Mouse (Mus musculus) spleen, adult 2 months (tissue): ENCODE measurements around the gene Dpp7. TPM values are rescaled to one million over a fixed set of nuclear protein-coding genes. Genes with fewer than 3 reads are reported as not detected.
A peak's percentile ranks its signal among the peaks of the same experiment; 100 is the strongest.

Experiments
- DNase-seq, 2 experiments: peaks; one replicate each; pipeline versions ENCODE4 v3.0.0 to v3.0.0-alpha.2; 2012 to 2021; ENCODE audit warnings: low spot score in 2 of 2, low read depth in 1 of 2
- H3K27ac ChIP-seq: fragments of 200-500 bp; 2 replicates; pipeline ENCODE4 v1.5.1; 2012; ENCODE audit warnings: low read length, inconsistent platforms; ENCODE audit not compliant: insufficient read depth
- H3K27me3 ChIP-seq: fragments of 200-500 bp; 2 replicates; pipeline ENCODE4 v1.6.1; 2012; ENCODE audit warnings: mild to moderate bottlenecking, moderate library complexity, low read length, inconsistent platforms; ENCODE audit not compliant: control insufficient read depth, insufficient read depth
- H3K36me3 ChIP-seq: fragments of 200-500 bp; 2 replicates; pipeline ENCODE4 v1.6.1; 2012; ENCODE audit warnings: mild to moderate bottlenecking, low read length, inconsistent platforms; ENCODE audit not compliant: control insufficient read depth, insufficient read depth
- H3K4me1 ChIP-seq: fragments of 200-500 bp; 2 replicates; pipeline ENCODE4 v1.6.1; 2011; ENCODE audit warnings: inconsistent platforms; ENCODE audit not compliant: control insufficient read depth, insufficient read depth, insufficient read length
- H3K4me3 ChIP-seq: fragments of 200-500 bp; 2 replicates; pipeline ENCODE4 v1.5.1; 2011; ENCODE audit warnings: mild to moderate bottlenecking, inconsistent platforms; ENCODE audit not compliant: insufficient read depth, insufficient read length; ENCODE audit errors: extremely low read depth
- CTCF ChIP-seq: fragments of 200-500 bp; IDR thresholded peaks from 2 replicates; pipeline ENCODE4 v1.5.1; 2011; ENCODE audit warnings: mild to moderate bottlenecking, inconsistent platforms; ENCODE audit not compliant: insufficient read depth, insufficient read length, insufficient replicate concordance; ENCODE audit errors: extremely low read depth
- POLR2A ChIP-seq: fragments of 200-500 bp; IDR thresholded peaks from 2 replicates; pipeline ENCODE4 v1.6.1; 2011; ENCODE audit warnings: low read depth, low read length, inconsistent platforms
- WGBS: fragments of 180-500 bp; shearing (Covaris S2); methylation state at CpG from one replicate; pipeline ENCODE4 v1.1.7; 2018; 5-methylcytosine and 5-hydroxymethylcytosine counted together
- polyA plus RNA-seq: library from polyadenylated mRNA; depleted of rRNA; stranded (reverse); fragments of >200 nt; gene quantifications from 2 replicates; pipeline ENCODE4 v1.2.3, GENCODE M21; 2012

The Dpp7 gene
- polyA plus RNA-seq, 1 experiment: 41.8 TPM

DNA sequence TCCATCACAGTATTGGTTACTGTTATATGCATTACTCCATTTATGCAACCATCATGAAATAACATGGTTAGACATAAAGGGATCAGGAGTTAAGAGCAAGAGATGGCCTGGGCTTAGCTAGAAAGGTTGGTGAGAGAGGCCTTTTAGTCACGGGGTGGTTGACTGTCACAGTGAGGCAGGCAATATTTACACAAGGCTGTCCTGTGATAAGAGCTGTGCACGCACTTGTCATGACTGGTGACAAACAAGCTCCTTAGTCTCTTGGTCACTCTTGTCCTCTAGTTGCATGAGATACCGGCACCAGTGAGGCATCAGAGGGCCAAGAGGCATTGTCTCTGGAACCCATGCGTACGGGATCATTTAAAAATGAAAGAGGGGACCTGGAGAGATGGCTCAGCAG lies 28.3 kb upstream of the Dpp7 start:
- Histone ChIP-seq H3K4me3 (no peak overlapping the region), H3K27me3 (no peaks in the 10 kb centered on the region), H3K36me3 (no peaks in the 10 kb centered on the region), H3K27ac (no peak overlapping the region), H3K4me1 (no peaks in the 10 kb centered on the region)
- WGBS: 78% methylated on average over 5 of the region's 5 CpGs
- TF ChIP-seq CTCF (no peak), POLR2A (no peak)
- DNase-seq: no peak

DNA sequence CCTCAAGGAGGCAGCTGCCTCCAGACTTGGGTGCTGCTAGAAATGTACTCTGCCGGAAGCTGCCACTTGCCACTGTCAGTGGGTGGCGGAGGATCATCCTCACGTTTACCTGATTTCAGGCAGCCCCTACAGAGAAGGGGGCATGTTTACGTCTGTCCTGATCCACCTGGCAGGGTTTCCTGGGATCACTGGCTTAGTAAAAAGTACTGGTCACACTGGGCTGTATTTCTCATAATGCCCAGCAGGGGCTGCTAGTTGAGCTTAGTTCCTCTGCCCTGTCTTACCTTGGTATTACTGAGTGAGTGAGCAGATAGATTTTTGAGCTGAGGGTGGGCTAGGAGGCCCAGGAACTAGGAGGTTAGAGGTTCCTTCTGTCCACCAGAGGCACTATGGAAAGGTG lies 20.4 kb upstream of the Dpp7 start:
- Histone ChIP-seq H3K4me3 (no peak overlapping the region), H3K4me1 (peaks cover 7% of the 10 kb centered on the region), H3K27me3 (no peaks in the 10 kb centered on the region), H3K36me3 (no peaks in the 10 kb centered on the region), H3K27ac (no peak overlapping the region)
- TF ChIP-seq POLR2A: no peak
- peak; percentile 44; the same call in 1 of the 2 replicates for TF ChIP-seq CTCF
- peak; percentile 19 to 33 for DNase-seq
- WGBS: 75% methylated on average over 4 of the region's 4 CpGs

DNA sequence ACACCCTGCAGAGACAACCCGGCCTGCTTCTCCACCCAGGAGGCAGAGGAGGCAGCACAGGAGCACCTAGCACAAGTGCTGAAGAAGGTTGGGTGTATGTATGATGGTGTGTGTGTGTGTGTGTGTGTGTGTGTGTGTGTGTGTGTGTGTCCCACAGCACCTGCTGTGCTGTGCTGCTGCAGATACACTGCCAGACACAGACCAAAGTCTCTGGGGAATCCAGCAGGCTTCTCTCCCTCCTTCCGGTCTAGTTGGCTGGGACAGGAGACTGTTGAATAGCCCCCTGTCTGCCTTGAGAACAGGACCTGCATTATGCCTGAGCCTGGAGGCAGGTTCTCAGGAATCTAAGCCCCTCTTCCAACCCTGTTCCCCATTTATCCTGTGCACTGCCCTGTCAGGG lies 17.3 kb upstream of the Dpp7 start:
- TF ChIP-seq POLR2A: no peak
- no peak for TF ChIP-seq CTCF
- H3K36me3 ChIP-seq: no peaks in the 10 kb centered on the region
- H3K27ac ChIP-seq: no peak overlapping the region
- peaks cover 8% of the 10 kb centered on the region for H3K4me1 ChIP-seq
- no peak overlapping the region for H3K4me3 ChIP-seq
- no peak for DNase-seq
- H3K27me3 ChIP-seq: no peaks in the 10 kb centered on the region
- 11% methylated on average over 2 of the region's 2 CpGs for WGBS

DNA sequence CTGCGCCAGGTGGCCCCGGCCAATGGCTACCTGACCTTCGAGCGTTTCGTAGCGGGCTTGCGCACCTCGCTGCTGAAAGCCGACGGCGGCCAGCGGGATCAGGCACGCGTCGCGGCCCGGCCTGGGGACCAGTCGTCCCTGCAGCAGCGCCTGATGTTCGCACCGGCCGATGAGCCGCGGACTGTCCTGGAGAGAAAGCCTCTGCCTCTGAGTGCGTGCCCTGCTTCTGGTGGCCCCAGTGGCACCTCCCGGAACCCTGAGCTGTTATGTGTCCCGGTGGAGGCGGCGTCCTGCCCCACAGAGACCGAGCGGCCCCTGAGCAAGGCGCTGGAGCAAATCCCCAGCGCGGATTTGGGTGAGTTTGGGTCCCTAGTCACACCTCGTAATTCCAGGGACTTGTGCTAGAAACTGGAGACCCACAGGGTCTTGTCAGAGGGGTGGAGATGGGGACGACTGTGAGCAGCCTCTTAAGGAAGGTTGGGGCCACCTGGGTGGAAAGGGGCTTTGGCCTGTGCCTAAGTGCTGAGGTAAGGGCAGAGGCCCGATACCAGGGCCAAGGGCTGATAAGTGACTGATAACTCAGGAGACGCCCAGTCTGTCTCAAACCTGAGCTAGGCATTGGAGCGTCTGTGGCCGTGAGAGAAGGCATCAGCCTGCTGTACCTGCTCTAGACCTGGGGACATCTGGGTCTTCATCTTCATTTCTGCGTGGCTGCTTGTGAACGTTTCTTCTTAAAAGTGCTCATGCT lies 16.7 kb upstream of the Dpp7 start:
- Histone ChIP-seq H3K36me3 (no peaks in the 10 kb centered on the region), H3K27me3 (no peaks in the 10 kb centered on the region), H3K4me1 (peaks cover 8% of the 10 kb centered on the region), H3K27ac (no peak overlapping the region), H3K4me3 (peak overlapping the region; percentile 67)
- TF ChIP-seq POLR2A: no peak
- TF ChIP-seq CTCF: no peak
- WGBS: 5% methylated on average over 42 of the region's 42 CpGs
- no peak for DNase-seq

DNA sequence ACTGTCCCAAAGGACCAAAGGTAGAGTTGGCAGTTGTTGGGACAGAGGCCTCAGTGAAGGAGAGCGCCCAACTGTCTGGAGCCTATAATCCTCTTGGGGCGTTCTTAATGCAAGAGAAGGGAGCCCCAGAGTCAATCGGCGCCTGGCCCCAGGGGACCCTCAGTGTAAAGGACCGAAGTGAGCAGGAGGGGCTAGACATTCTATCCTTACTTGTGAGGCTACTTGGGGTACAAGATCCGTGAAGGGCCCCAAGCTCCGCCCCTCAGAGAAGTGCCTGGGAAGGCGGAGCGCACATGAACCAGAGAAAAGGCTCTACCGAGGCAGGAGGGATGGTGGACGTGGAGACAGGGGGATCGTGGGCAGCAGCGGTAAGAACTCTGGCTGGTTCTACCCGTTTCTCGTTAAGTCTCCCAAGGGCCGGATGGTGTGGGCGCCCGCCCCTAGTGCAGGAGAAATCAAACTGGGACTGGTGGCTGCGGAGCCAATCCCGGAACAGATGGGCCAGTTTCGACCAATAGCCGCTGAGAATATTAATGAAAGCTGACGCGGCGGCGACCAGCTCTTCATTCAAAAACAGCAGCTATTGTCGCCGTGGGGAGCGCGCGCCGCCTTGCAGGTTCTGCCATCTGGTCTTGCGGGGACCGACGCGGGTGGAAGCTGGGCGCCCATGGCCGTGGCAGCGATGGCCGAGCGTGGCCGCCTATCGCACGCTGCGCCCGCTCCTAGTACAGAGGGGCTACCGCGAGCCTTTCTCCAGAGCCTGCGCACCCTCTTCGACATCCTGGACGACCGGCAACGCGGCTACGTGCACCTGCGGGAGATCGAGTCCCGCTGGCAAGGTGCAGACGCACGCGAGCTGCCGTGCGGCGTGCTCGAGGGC lies 15.8 kb upstream of the Dpp7 start, which contains the start of gene Sapcd2:
TSS of gene Sapcd2 (plus strand) at position 558 of the 880 bp plus-strand sequence.
- no peaks in the 10 kb centered on the region for H3K36me3 ChIP-seq
- peak within 1 kb of the TSS; percentile 67 for H3K4me3 ChIP-seq
- H3K27ac ChIP-seq: peak within 1 kb of the TSS; percentile 56
- no peak for TF ChIP-seq CTCF
- DNase-seq: peak; percentile 72 to 83
- WGBS: 2% methylated on average over 65 of the region's 65 CpGs
- no peaks in the 10 kb centered on the region for H3K27me3 ChIP-seq
- peaks cover 8% of the 10 kb centered on the region for H3K4me1 ChIP-seq

DNA sequence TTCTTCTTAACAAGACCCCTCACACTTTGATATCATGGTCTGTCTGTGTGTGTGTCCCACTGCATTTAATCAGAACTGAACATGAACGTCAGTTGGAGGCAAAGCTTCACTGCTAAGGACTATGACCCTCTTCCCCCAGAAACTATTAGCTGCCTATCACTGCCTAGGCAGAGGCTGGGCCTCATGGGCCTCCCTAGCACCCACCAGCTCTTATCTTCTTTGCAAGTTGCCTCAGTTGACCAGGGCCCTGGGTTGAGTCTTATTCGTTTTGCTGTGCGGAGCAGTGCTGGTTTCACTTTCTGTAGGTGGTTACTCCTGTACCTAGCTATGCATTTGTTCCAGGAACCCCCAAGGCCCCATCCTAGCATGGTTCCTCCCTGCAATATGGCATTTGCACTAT lies 13.8 kb upstream of the Dpp7 start:
- Histone ChIP-seq H3K4me3 (no peak overlapping the region), H3K4me1 (peaks cover 8% of the 10 kb centered on the region), H3K27me3 (no peaks in the 10 kb centered on the region), H3K27ac (no peak overlapping the region), H3K36me3 (no peaks in the 10 kb centered on the region)
- TF ChIP-seq CTCF: no peak
- no peak for DNase-seq
- WGBS: 81% methylated on average over 3 of the region's 3 CpGs
